ENCODE assay signal across 12 mouse cellular contexts in genomic region chr1:120259249-120259648, GRCm38 (mm10). TPM values are rescaled to one million over a fixed set of nuclear protein-coding genes. Genes with fewer than 3 reads are reported as not detected.
DNase-seq lines count a peak whose midpoint lies in the region; ATAC-seq and TF ChIP-seq lines count a peak whose summit lies in the region.
"Had no signal": no experiment of that assay in that cellular context is flagged by ENCODE, and none has a peak within 500 bp of the region (broad histone marks: within the 10 kb centered on the region; RNA-seq: fewer than 3 reads in every experiment).

No protein-coding gene starts in this region.

- no peaks in the 10 kb centered on the region for H3K9me3 ChIP-seq in heart, embryonic 11.5 days (replicated peaks; ENCODE audit: control insufficient read depth, low read length)
- no peaks in the 10 kb centered on the region for H3K9me3 ChIP-seq in MEL (replicated peaks; ENCODE audit: insufficient read depth, low read length)
- H3K9me3 ChIP-seq in intestine, embryonic 16.5 days (ENCODE audit: control insufficient read depth, low read length): no peaks in the 10 kb centered on the region

- peaks cover 10% of the 10 kb centered on the region for H3K4me1 ChIP-seq in heart, embryonic 11.5 days (ENCODE audit: control insufficient read depth, insufficient read depth, low read length)
- H3K4me1 ChIP-seq in MEL (ENCODE audit: control insufficient read depth in 1 of 2, insufficient read depth in 2 of 2, low read length in 2 of 2): peaks cover 18 to 66% of the 10 kb centered on the region in 2 experiments
- no peaks in the 10 kb centered on the region for H3K4me1 ChIP-seq in intestine, embryonic 16.5 days (ENCODE audit: control insufficient read depth, insufficient read depth, low read length)

- H3K27me3 ChIP-seq in heart, embryonic 11.5 days (ENCODE audit: control insufficient read depth, insufficient read depth, low read length): no peaks in the 10 kb centered on the region
- no peaks in the 10 kb centered on the region for H3K27me3 ChIP-seq in MEL (ENCODE audit: control insufficient read depth in 1 of 2, insufficient read depth in 2 of 2, low read length in 2 of 2)
- no peaks in the 10 kb centered on the region for H3K27me3 ChIP-seq in intestine, embryonic 16.5 days (replicated peaks; ENCODE audit: control insufficient read depth, insufficient read depth, low read length)

- no peak for TF ChIP-seq CTCF in MEL (IDR thresholded peaks at IDR 0.05 in 2 of 3, conservative IDR thresholded peaks at IDR 0.05 in 1 of 3; ENCODE audit: control insufficient read depth in 1 of 3, insufficient read depth in 1 of 3, low read depth in 2 of 3, low read length in 3 of 3, poor library complexity in 1 of 3, severe bottlenecking in 1 of 3)

- 24% methylated on average over 7 of the region's 7 CpGs for WGBS in heart, embryonic 11.5 days (ENCODE audit: insufficient replicate concordance)
- 72% methylated on average over 7 of the region's 7 CpGs for WGBS in intestine, embryonic 16.5 days

- TF ChIP-seq RAD21 in MEL (IDR thresholded peaks at IDR 0.05; ENCODE audit: low read depth, low read length): no peak

- H3K27ac ChIP-seq in heart, embryonic 11.5 days (ENCODE audit: low read depth, low read length): peak overlapping the region; percentile 75
- peak overlapping the region; percentile 99 for H3K27ac ChIP-seq in MEL (ENCODE audit: control insufficient read depth, low read depth, low read length)
- no peak overlapping the region for H3K27ac ChIP-seq in intestine, embryonic 16.5 days (ENCODE audit: low read length)

- TF ChIP-seq EP300 in MEL (IDR thresholded peaks at IDR 0.05; ENCODE audit: low read depth in 1 of 2, low read length in 2 of 2): peak; percentile 91 to 98

- H3K4me3 ChIP-seq in heart, embryonic 11.5 days (ENCODE audit: low read depth, low read length): no peak overlapping the region
- H3K4me3 ChIP-seq in MEL (ENCODE audit: control insufficient read depth in 1 of 2, insufficient read depth in 1 of 2, low read depth in 2 of 2, low read length in 2 of 2): peak overlapping the region; percentile 64 to 79; a peak in 3 of 4 replicates
- no peak overlapping the region for H3K4me3 ChIP-seq in intestine, embryonic 16.5 days (ENCODE audit: low read length)

- ATAC-seq in heart, embryonic 11.5 days (replicated peaks; ENCODE audit: insufficient number of reproducible peaks, low FRiP score, low TSS enrichment): peak; percentile 86
- ATAC-seq in intestine, embryonic 16.5 days: peak; percentile 68
- ATAC-seq in megakaryocyte progenitor cell, adult 5-6 weeks (replicated peaks; ENCODE audit: poor library complexity): peak; percentile 82
- ATAC-seq: midbrain, embryonic 16.5 days had no signal

- H3K36me3 ChIP-seq in heart, embryonic 11.5 days (ENCODE audit: control insufficient read depth, insufficient read depth, low read length): no peaks in the 10 kb centered on the region
- H3K36me3 ChIP-seq in MEL (ENCODE audit: control insufficient read depth in 1 of 2, insufficient read depth in 2 of 2, low read length in 2 of 2): peaks cover 0 to 58% of the 10 kb centered on the region in 2 experiments; a peak in 2 of 4 replicates
- no peaks in the 10 kb centered on the region for H3K36me3 ChIP-seq in intestine, embryonic 16.5 days (ENCODE audit: control insufficient read depth, insufficient read depth, low read length)

- TF ChIP-seq POLR2A in MEL (IDR thresholded peaks at IDR 0.05; ENCODE audit: control insufficient read depth in 1 of 2, insufficient read depth in 1 of 2, low read depth in 1 of 2, low read length in 2 of 2, poor library complexity in 1 of 2): peak in 1 of 2 experiments; percentile 60; a peak in 1 of 4 replicates

- peak overlapping the region; percentile 33; the same call in 1 of the 2 replicates for H3K4me2 ChIP-seq in heart, embryonic 11.5 days
- H3K4me2 ChIP-seq in intestine, embryonic 16.5 days (ENCODE audit: low read depth, low read length): no peak overlapping the region

- peaks cover 55% of the 10 kb centered on the region for H3K79me2 ChIP-seq in MEL (ENCODE audit: control insufficient read depth, insufficient read depth, low read length, poor library complexity)

- DNase-seq in heart, adult 9 months (ENCODE audit: low spot score in 2 of 2): no peak
- DNase-seq in MEL (ENCODE audit: low read depth, low spot score): peak; percentile 94
- DNase-seq in frontal cortex, postnatal 14 days (ENCODE audit: low spot score in 2 of 2): no peak
- DNase-seq in cerebellum, adult 18-20 months: no peak
- no peak for DNase-seq in heart, adult 8-10 months (ENCODE audit: low spot score)
- DNase-seq: kidney, adult 18-20 months; left cerebral cortex, postnatal 4 days; lung, postnatal 14 days had no signal

- peak overlapping the region; percentile 34 for H3K9ac ChIP-seq in heart, embryonic 11.5 days (ENCODE audit: low read depth, low read length)
- peak overlapping the region; percentile 78 for H3K9ac ChIP-seq in MEL (ENCODE audit: control insufficient read depth, low read depth, low read length, poor library complexity, severe bottlenecking)
- no peak overlapping the region for H3K9ac ChIP-seq in intestine, embryonic 16.5 days (ENCODE audit: low read depth, low read length)

TF ChIP-seq in MEL, 35 proteins besides CTCF, POLR2A, EP300 and RAD21 (continues in another document):
- TF ChIP-seq MAZ (IDR thresholded peaks at IDR 0.05; ENCODE audit: low read depth, low read length): 0 out of 2 replicates have a peak, but pooled peaks have one; percentile 19
- TF ChIP-seq GATA1 (IDR thresholded peaks at IDR 0.05; ENCODE audit: low read depth, low read length): peak; percentile 98
- TF ChIP-seq MXI1 (IDR thresholded peaks at IDR 0.05; ENCODE audit: low read depth, low read length): peak; percentile 85
- no peak for TF ChIP-seq POLR2AphosphoS5 (IDR thresholded peaks at IDR 0.05; ENCODE audit: borderline replicate concordance, low read depth, low read length)
- TF ChIP-seq E2F4 (IDR thresholded peaks at IDR 0.05; ENCODE audit: borderline replicate concordance, low read depth, low read length): no peak
- TF ChIP-seq ZC3H11A (IDR thresholded peaks at IDR 0.05; ENCODE audit: low read depth, low read length): no peak
- no peak for TF ChIP-seq MAFK (IDR thresholded peaks at IDR 0.05; ENCODE audit: borderline replicate concordance, low read depth, low read length)
- peak; percentile 53; the same call in 1 of the 2 replicates for TF ChIP-seq MYC (IDR thresholded peaks at IDR 0.05; ENCODE audit: low read depth, low read length)
- TF ChIP-seq UBTF (IDR thresholded peaks at IDR 0.05; ENCODE audit: borderline replicate concordance, insufficient read depth, low read depth, low read length): no peak
- TF ChIP-seq HCFC1 (IDR thresholded peaks at IDR 0.05; ENCODE audit: low read depth, low read length): no peak
- TF ChIP-seq SIN3A (IDR thresholded peaks at IDR 0.05; ENCODE audit: low read length): peak; percentile 92
- TF ChIP-seq GABPA (IDR thresholded peaks at IDR 0.05; ENCODE audit: low read depth, low read length): no peak
- no peak for TF ChIP-seq BHLHE40 (IDR thresholded peaks at IDR 0.05; ENCODE audit: borderline replicate concordance, low read depth, low read length)
- TF ChIP-seq POLR2AphosphoS2 (IDR thresholded peaks at IDR 0.05; ENCODE audit: low read length): no peak; the same call in 1 of the 2 replicates
- peak; percentile 52; the same call in 1 of the 2 replicates for TF ChIP-seq MYB (IDR thresholded peaks at IDR 0.05; ENCODE audit: low read depth, low read length)
- no peak for TF ChIP-seq NRF1 (IDR thresholded peaks at IDR 0.05; ENCODE audit: insufficient read depth, low read depth, low read length, poor library complexity, severe bottlenecking)
- peak; percentile 36 for TF ChIP-seq NELFE (IDR thresholded peaks at IDR 0.05; ENCODE audit: low read depth, low read length)
- TF ChIP-seq ZMIZ1 (IDR thresholded peaks at IDR 0.05; ENCODE audit: low read depth, low read length): 0 out of 2 replicates have a peak, but pooled peaks have one; percentile 38
- peak; percentile 54 for TF ChIP-seq TBP (IDR thresholded peaks at IDR 0.05; ENCODE audit: low read depth, low read length)
- no peak for TF ChIP-seq KAT2A (conservative IDR thresholded peaks at IDR 0.05; ENCODE audit: low read depth, low read length)
- TF ChIP-seq MEF2A (IDR thresholded peaks at IDR 0.05; ENCODE audit: extremely low read depth, insufficient replicate concordance, low read depth, low read length, poor library complexity, severe bottlenecking): no peak
- peak; percentile 95 for TF ChIP-seq TCF12 (IDR thresholded peaks at IDR 0.05; ENCODE audit: low read depth, low read length)
- TF ChIP-seq TAL1 (IDR thresholded peaks at IDR 0.05; ENCODE audit: low read length): peak; percentile 79
- no peak for TF ChIP-seq CHD2 (IDR thresholded peaks at IDR 0.05; ENCODE audit: low read length)
- TF ChIP-seq RCOR1 (IDR thresholded peaks at IDR 0.05; ENCODE audit: low read depth, low read length): 0 out of 2 replicates have a peak, but pooled peaks have one; percentile 33
- TF ChIP-seq SMC3 (IDR thresholded peaks at IDR 0.05; ENCODE audit: low read depth, low read length): no peak
- TF ChIP-seq ZNF384 (IDR thresholded peaks at IDR 0.05; ENCODE audit: low read depth, low read length): no peak
- no peak for TF ChIP-seq USF1 (IDR thresholded peaks at IDR 0.05; ENCODE audit: low read depth, low read length)
- TF ChIP-seq MAX (IDR thresholded peaks at IDR 0.05; ENCODE audit: low read length): peak; percentile 62
- TF ChIP-seq JUND (IDR thresholded peaks at IDR 0.05; ENCODE audit: low read depth, low read length): no peak
- TF ChIP-seq ETS1 (IDR thresholded peaks at IDR 0.05; ENCODE audit: low read depth, low read length): peak; percentile 90
- TF ChIP-seq CHD1 (IDR thresholded peaks at IDR 0.05; ENCODE audit: low read depth, low read length): no peak
- no peak; the same call in 1 of the 2 replicates for TF ChIP-seq ELF1 (IDR thresholded peaks at IDR 0.05; ENCODE audit: low read depth, low read length)
- TF ChIP-seq ZKSCAN1 (IDR thresholded peaks at IDR 0.05; ENCODE audit: low read depth, low read length): no peak

RNA-seq across cellular contexts. Expression of gene Steap3, which starts 13.3 kb away (rescaled TPM):
- polyA plus RNA-seq in heart, embryonic 11.5 days (2014; fragmentation: Nextera tagmentation; extraction: Ambion mirVana): 14.7 and 18.6 TPM in 2 replicates
- total RNA-seq in MEL (2012; rRNA removed): 83.2 and 101 TPM in 2 replicates
- 10 to 100 TPM; 50.2 to 98.2 TPM for polyA plus RNA-seq in MEL (2012; ENCODE audit: insufficient read depth in 1 of 2, insufficient read length in 2 of 2, low read depth in 1 of 2, low replicate concordance in 2 of 2, missing spikeins in 1 of 2)
- polyA plus RNA-seq in intestine, embryonic 16.5 days (2015; fragmentation: Nextera tagmentation; extraction: Ambion mirVana): 2.1 and 3.3 TPM in 2 replicates
- total RNA-seq in megakaryocyte progenitor cell, adult 5-6 weeks (2015): 29.7 and 34.2 TPM in 2 replicates
- 7.5 and 10.3 TPM in 2 replicates for total RNA-seq in megakaryocyte progenitor cell, adult 5-6 weeks (2017)
- 10 to 100 TPM; 25.3 to 29.5 (median 28.3) TPM for total RNA-seq in heart, adult 8-10 months (2022)

Comparison
In these comparisons a context has a peak if more than half of its experiments do, and no peak if none do; other contexts are left out.
1. H3K4me3 ChIP-seq: peak in MEL (2 of 2); none in heart, embryonic 11.5 days (single experiment) and intestine, embryonic 16.5 days (single experiment).
2. Peak in every context shown above with its lines, with median percentiles within 50 percentile points of each other: ATAC-seq.